Mouse (Mus musculus) testis, adult 2 months (tissue): ENCODE data around the gene Sars2.

Experiments
- CTCF ChIP-seq: fragments of 200-500 bp; IDR thresholded peaks from 2 replicates; pipeline ENCODE4 v1.5.1; 2012; ENCODE audit warnings: low read depth, mild to moderate bottlenecking, inconsistent platforms, low read length, moderate library complexity; ENCODE audit not compliant: control insufficient read depth, insufficient read depth, insufficient replicate concordance
- POLR2A ChIP-seq: fragments of 200-500 bp; IDR thresholded peaks from 2 replicates; pipeline ENCODE4 v1.6.1; 2012; ENCODE audit warnings: low read depth, mild to moderate bottlenecking, inconsistent platforms, low read length, moderate library complexity; ENCODE audit not compliant: control insufficient read depth

DNA sequence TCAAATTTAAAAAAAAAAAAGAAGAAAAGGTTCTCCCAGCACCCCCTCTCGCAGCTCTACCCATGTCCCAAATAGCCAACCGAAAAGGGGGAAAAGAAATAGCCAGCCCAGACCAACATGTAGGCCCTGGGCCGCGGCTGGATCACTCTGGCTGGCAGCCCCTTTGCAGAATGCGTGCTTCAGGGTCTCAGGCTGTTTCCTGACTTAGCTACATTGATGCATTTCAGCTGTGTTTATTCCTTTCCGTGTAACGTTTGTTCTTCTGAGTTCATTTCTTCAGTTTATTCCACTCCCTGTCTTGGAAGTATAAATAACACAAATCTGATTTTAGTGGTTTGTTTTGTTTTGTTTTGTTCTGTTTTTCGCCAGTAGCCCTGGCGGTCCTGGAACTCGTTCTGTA, 24.1 kb upstream of the Sars2 start:
- TF ChIP-seq POLR2A, result no peak
- no peak for TF ChIP-seq CTCF
